Mouse (Mus musculus): ENCODE data around the gene Scaper.

- TF ChIP-seq POLR2A (IDR thresholded peaks at IDR 0.05; ENCODE audit: insufficient read length, low read depth) (no peak), TCF12 (IDR thresholded peaks at IDR 0.05; ENCODE audit: insufficient read depth, poor library complexity, severe bottlenecking) (no peak), POLR2AphosphoS2 (IDR thresholded peaks at IDR 0.05; ENCODE audit: insufficient read length, low read depth) (no peak)
These were observed 412.2 kb downstream of the Scaper start for GRCm38 (mm10) chr9:55525716-55526115.

Data from myocyte (in vitro differentiated cells).